Mouse (Mus musculus): ENCODE data around the gene Chchd6.

DNA sequence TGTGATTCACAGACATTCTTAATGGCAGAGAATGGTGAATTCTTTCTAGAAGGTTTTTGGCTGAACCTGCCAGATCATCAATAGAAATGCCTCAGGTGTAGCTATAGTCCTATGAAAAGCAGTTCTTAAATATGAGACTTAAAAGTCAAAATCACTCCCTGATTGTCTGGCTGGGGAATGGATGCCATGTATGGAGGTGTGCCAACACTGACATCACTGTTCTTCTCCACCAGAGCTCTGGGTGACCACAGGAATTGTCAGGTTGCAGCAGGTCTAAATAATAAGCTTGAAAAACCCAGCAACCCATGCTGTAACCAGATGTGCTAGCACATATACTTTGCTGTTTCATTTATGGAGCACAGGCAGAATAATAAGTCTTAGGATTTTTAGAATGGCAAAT lies 87.2 kb downstream of the Chchd6 start:
- TF ChIP-seq EP300 (IDR thresholded peaks at IDR 0.05; ENCODE audit: insufficient read depth, low read depth, low read length) (no peak), CTCF (IDR thresholded peaks at IDR 0.05) (no peak), POLR2A (IDR thresholded peaks at IDR 0.05; ENCODE audit: insufficient read depth, low read depth, low read length) (no peak)

Measured in heart, adult 2 months (tissue).